Mouse (Mus musculus): ENCODE results near the gene 1700019A02Rik. TPM values are rescaled to one million over a fixed set of nuclear protein-coding genes. Genes with fewer than 3 reads are reported as not detected.

1700019A02Rik gene
- polyA plus RNA-seq, 1 experiment from 2014 or later = not detected

DNA sequence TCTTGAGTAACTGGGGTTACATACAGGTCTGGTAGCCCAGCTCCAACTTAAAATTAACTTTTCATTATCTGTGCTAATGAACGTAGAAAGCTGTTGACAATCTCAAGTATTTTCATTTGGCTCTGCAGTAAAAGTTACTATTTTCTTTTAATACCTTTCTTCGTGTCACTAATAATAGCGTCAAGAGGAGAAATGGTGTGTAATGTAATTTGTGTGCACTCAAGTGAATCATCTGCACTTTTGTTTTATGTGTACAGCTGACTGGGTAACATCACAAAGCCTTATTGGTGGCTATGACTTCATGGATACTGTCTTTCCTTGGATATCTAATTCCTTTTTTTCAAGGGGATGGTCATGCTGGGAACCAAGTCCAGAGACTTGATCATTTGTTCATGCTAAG, 1.1 kb downstream of the 1700019A02Rik start:
- H3K27ac ChIP-seq (ENCODE audit: low read length) = no peak overlapping the region
- H3K9me3 ChIP-seq (ENCODE audit: low read length) = no peaks in the 10 kb centered on the region
- no peak overlapping the region for H3K9ac ChIP-seq (replicated peaks; ENCODE audit: low read length)
- H3K36me3 ChIP-seq (ENCODE audit: insufficient read depth, low read length) = no peaks in the 10 kb centered on the region
- WGBS = 86% methylated on average over 3 of the region's 3 CpGs
- no peaks in the 10 kb centered on the region for H3K27me3 ChIP-seq (ENCODE audit: insufficient read depth, low read length)
- ATAC-seq (ENCODE audit: low FRiP score, low TSS enrichment) = no peak
- no peaks in the 10 kb centered on the region for H3K4me1 ChIP-seq (ENCODE audit: insufficient read depth, low read length)
- no peak overlapping the region for H3K4me3 ChIP-seq (ENCODE audit: low read length)
- no peak overlapping the region for H3K4me2 ChIP-seq (replicated peaks; ENCODE audit: low read depth, low read length)

- 74% methylated on average over 6 of the region's 6 CpGs for WGBS
- Histone ChIP-seq H3K9ac (replicated peaks; ENCODE audit: low read length) (no peak overlapping the region), H3K27ac (ENCODE audit: low read length) (no peak overlapping the region), H3K4me1 (ENCODE audit: insufficient read depth, low read length) (no peaks in the 10 kb centered on the region), H3K36me3 (ENCODE audit: insufficient read depth, low read length) (no peaks in the 10 kb centered on the region), H3K4me2 (replicated peaks; ENCODE audit: low read depth, low read length) (no peak overlapping the region), H3K4me3 (ENCODE audit: low read length) (no peak overlapping the region), H3K27me3 (ENCODE audit: insufficient read depth, low read length) (no peaks in the 10 kb centered on the region), H3K9me3 (ENCODE audit: low read length) (no peaks in the 10 kb centered on the region)
- no peak for ATAC-seq (ENCODE audit: low FRiP score, low TSS enrichment)
Measured at GRCm38 (mm10) chr1:53157715-53158114, 29.7 kb downstream of the 1700019A02Rik start.

- no peaks in the 10 kb centered on the region for H3K4me1 ChIP-seq (ENCODE audit: insufficient read depth, low read length)
- no peak overlapping the region for H3K4me2 ChIP-seq (replicated peaks; ENCODE audit: low read depth, low read length)
- no peak overlapping the region for H3K27ac ChIP-seq (ENCODE audit: low read length)
- no peaks in the 10 kb centered on the region for H3K36me3 ChIP-seq (ENCODE audit: insufficient read depth, low read length)
- no peaks in the 10 kb centered on the region for H3K9me3 ChIP-seq (ENCODE audit: low read length)
- no peak for ATAC-seq (ENCODE audit: low FRiP score, low TSS enrichment)
- no peak overlapping the region for H3K9ac ChIP-seq (replicated peaks; ENCODE audit: low read length)
- no peak overlapping the region for H3K4me3 ChIP-seq (ENCODE audit: low read length)
- 30% methylated on average over 2 of the region's 2 CpGs for WGBS
- no peaks in the 10 kb centered on the region for H3K27me3 ChIP-seq (ENCODE audit: insufficient read depth, low read length)
Measured at GRCm38 (mm10) chr1:53123066-53123465, 64.4 kb downstream of the 1700019A02Rik start.

- no peaks in the 10 kb centered on the region for H3K36me3 ChIP-seq (ENCODE audit: insufficient read depth, low read length)
- no peaks in the 10 kb centered on the region for H3K27me3 ChIP-seq (ENCODE audit: insufficient read depth, low read length)
- no peak for ATAC-seq (ENCODE audit: low FRiP score, low TSS enrichment)
- H3K27ac ChIP-seq (ENCODE audit: low read length) = no peak overlapping the region
- no peak overlapping the region for H3K4me3 ChIP-seq (ENCODE audit: low read length)
- H3K4me1 ChIP-seq (ENCODE audit: insufficient read depth, low read length) = no peaks in the 10 kb centered on the region
- H3K9me3 ChIP-seq (ENCODE audit: low read length) = no peaks in the 10 kb centered on the region
- H3K4me2 ChIP-seq (replicated peaks; ENCODE audit: low read depth, low read length) = no peak overlapping the region
- WGBS = 80% methylated on average over 1 of the region's 1 CpGs
- no peak overlapping the region for H3K9ac ChIP-seq (replicated peaks; ENCODE audit: low read length)
Measured at GRCm38 (mm10) chr1:53110561-53110960, 76.9 kb downstream of the 1700019A02Rik start.

Other genes with a start within 250 kb of the 1700019A02Rik start
- 10.4 and 11.2 TPM in 2 replicates for gene 1700019D03Rik, start 167.5 kb downstream of the 1700019A02Rik start, polyA plus RNA-seq (2015; fragmentation: Nextera tagmentation; extraction: Ambion mirVana)
- 0.09 and 0.21 TPM in 2 replicates for gene Mstn, start 126.0 kb downstream of the 1700019A02Rik start, polyA plus RNA-seq (2015; fragmentation: Nextera tagmentation; extraction: Ambion mirVana)
- 18.6 and 20.7 TPM in 2 replicates for gene Pms1, start 109.4 kb upstream of the 1700019A02Rik start, polyA plus RNA-seq (2015; fragmentation: Nextera tagmentation; extraction: Ambion mirVana)
- 47.8 and 48.3 TPM in 2 replicates for gene Ormdl1, start 109.5 kb upstream of the 1700019A02Rik start, polyA plus RNA-seq (2015; fragmentation: Nextera tagmentation; extraction: Ambion mirVana)
- not detected in 2 replicates for gene Gm28778, start 109.5 kb upstream of the 1700019A02Rik start, polyA plus RNA-seq (2015; fragmentation: Nextera tagmentation; extraction: Ambion mirVana)
- gene Osgepl1, start 126.0 kb upstream of the 1700019A02Rik start, polyA plus RNA-seq (2015; fragmentation: Nextera tagmentation; extraction: Ambion mirVana) = 20.5 and 22.0 TPM in 2 replicates
- 6.2 TPM in 1 of 2 replicates, not detected in the other for gene Asdurf, start 165.0 kb upstream of the 1700019A02Rik start, polyA plus RNA-seq (2015; fragmentation: Nextera tagmentation; extraction: Ambion mirVana)
- gene Gm28551, start 165.0 kb upstream of the 1700019A02Rik start, polyA plus RNA-seq (2015; fragmentation: Nextera tagmentation; extraction: Ambion mirVana) = 0.39 and 0.84 TPM in 2 replicates
- gene Asnsd1, start 165.1 kb upstream of the 1700019A02Rik start, polyA plus RNA-seq (2015; fragmentation: Nextera tagmentation; extraction: Ambion mirVana) = 64.1 and 66.0 TPM in 2 replicates

Data from kidney, embryonic 16.5 days (tissue).